Mouse (Mus musculus) intestine, embryonic 15.5 days (tissue): Measurements from ENCODE around the gene Uck1. TPM values are rescaled to one million over a fixed set of nuclear protein-coding genes. Genes with fewer than 3 reads are reported as not detected.
"Not testable (repeated sequence)": the region's sequence is repeated elsewhere in the genome, so short reads cannot be mapped to it uniquely, and the experiment has no call there.

Experiments used
- ATAC-seq: fragments of 200-750 bp; cut with Nextera tagmentation; 2 replicates; pipeline ENCODE4 v1.8.0; 2017; ENCODE audit warnings: moderate TSS enrichment, moderate library complexity
- H3K27ac ChIP-seq: fragments of 300-500 bp; sonication (generic); 2 replicates; pipeline ENCODE4 v1.5.1; 2015; ENCODE audit warnings: mild to moderate bottlenecking, inconsistent platforms
- H3K27me3 ChIP-seq: fragments of 300-500 bp; sonication (generic); replicated peaks from 2 replicates; pipeline ENCODE4 v1.6.1; 2015; ENCODE audit warnings: inconsistent platforms
- H3K36me3 ChIP-seq: fragments of 300-500 bp; sonication (generic); 2 replicates; pipeline ENCODE4 v1.6.1; 2015; ENCODE audit warnings: inconsistent platforms
- H3K4me1 ChIP-seq: fragments of 300-500 bp; sonication (generic); replicated peaks from 2 replicates; pipeline ENCODE4 v1.6.1; 2015; ENCODE audit warnings: inconsistent platforms
- H3K4me2 ChIP-seq: fragments of 300-500 bp; sonication (generic); replicated peaks from 2 replicates; pipeline ENCODE4 v1.6.1; 2015; ENCODE audit warnings: mild to moderate bottlenecking, inconsistent platforms
- H3K4me3 ChIP-seq: fragments of 300-500 bp; sonication (generic); replicated peaks from 2 replicates; pipeline ENCODE4 v1.5.1; 2015; ENCODE audit warnings: inconsistent platforms
- H3K9ac ChIP-seq: fragments of 300-500 bp; sonication (generic); 2 replicates; pipeline ENCODE4 v1.6.1; 2015; ENCODE audit warnings: inconsistent platforms
- H3K9me3 ChIP-seq: fragments of 300-500 bp; sonication (generic); 2 replicates; pipeline ENCODE4 v1.6.1; 2016; ENCODE audit warnings: inconsistent platforms
- WGBS: fragments of 180-500 bp; shearing (Covaris S2); methylation state at CpG from one replicate; pipeline ENCODE4 v1.1.7; 2015; 5-methylcytosine and 5-hydroxymethylcytosine counted together
- polyA plus RNA-seq: library from polyadenylated mRNA; unstranded; fragments of >200 nt; fragmentation: Nextera tagmentation; extraction: Ambion mirVana; gene quantifications from 2 replicates; pipeline ENCODE4 v1.2.1, GENCODE M21; 2015

Uck1 gene
- polyA plus RNA-seq, result 64.7 and 69.0 TPM in 2 replicates

DNA sequence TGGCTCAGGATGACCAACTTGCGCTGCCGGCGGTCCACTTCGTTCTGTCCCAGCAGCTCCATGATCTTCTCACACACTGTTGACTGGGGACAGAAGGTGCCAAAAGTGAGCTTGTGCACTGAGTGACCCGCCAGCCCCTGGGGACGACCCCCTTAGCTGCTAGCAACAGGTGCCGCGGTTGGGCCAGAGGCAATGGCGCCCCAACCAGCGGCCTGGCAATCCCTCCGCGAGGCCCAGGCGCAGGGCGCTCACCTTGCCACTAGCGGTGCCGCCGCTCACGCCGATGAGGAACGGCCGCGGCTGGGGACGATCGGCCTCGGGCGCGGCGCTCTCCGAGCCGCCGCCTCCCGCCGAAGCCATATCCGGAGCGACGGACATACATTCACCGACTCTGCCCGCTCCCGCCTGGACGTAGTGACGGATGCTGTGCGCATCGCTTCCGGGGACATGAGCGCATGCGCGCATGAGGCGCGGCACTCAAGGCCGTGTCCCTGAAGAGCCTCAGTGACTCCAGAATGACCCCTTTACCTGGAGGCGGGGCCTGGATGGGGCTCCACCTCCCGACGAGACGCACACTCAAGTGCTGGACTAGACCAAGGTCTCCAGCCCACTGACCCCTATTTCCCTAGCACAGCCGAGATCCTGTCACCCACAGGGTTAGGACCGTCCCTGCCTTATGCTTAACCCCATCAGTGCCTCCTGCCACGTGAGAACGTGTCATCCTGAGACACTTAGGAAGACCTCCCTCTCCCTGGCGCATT lies at the start of gene Uck1:
Uck1 (minus strand) TSS at position 503 of the 761 bp plus-strand sequence.
- H3K27ac ChIP-seq, result peak within 1 kb of the TSS; percentile 81
- H3K4me2 ChIP-seq, result peak within 1 kb of the TSS; percentile 81
- H3K4me3 ChIP-seq, result peak within 1 kb of the TSS; percentile 92
- H3K36me3 ChIP-seq, result peaks cover 20% of the 10 kb centered on the region
- no peaks in the 10 kb centered on the region for H3K9me3 ChIP-seq
- WGBS, result 1% methylated on average over 59 of the region's 59 CpGs
- no peaks in the 10 kb centered on the region for H3K27me3 ChIP-seq
- peaks cover 14% of the 10 kb centered on the region for H3K4me1 ChIP-seq
- peak; percentile 96 for ATAC-seq
- H3K9ac ChIP-seq, result peak within 1 kb of the TSS; percentile 87

DNA sequence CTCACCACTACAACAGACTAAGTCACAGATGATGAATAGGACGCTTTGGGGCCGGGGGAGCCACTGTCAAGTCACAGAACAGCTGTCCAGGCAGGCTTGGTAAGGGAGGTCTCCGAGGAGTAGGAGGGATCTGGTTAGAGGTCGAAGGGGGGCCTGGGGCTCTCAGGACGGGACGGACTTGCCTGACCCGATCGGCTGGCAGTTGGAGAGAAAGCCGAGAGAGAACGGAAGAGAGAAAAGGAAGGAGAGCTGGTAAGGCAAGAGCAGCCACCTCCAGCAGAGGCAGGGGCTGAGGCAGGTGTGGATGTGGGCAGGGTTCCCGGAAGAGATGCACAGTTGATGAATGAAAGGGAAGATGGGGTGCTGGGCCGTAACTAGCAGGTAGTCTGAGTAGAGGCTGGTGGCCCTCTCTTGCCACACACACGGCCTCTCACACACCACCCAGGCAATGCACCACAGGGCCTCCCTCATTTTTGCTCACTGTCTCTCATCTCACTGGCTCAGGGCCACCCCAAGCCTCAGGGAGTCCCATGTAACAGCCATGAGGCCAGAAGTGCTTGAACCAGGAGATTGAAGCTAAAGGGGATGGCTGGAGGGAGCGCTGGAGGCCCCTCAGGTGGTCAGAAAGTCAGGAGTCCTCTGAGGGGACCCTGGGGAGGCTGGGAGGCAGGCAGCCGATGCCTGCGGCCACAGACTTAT lies 49.1 kb upstream of the Uck1 start:
- no peaks in the 10 kb centered on the region for H3K9me3 ChIP-seq
- ATAC-seq, result no peak

DNA sequence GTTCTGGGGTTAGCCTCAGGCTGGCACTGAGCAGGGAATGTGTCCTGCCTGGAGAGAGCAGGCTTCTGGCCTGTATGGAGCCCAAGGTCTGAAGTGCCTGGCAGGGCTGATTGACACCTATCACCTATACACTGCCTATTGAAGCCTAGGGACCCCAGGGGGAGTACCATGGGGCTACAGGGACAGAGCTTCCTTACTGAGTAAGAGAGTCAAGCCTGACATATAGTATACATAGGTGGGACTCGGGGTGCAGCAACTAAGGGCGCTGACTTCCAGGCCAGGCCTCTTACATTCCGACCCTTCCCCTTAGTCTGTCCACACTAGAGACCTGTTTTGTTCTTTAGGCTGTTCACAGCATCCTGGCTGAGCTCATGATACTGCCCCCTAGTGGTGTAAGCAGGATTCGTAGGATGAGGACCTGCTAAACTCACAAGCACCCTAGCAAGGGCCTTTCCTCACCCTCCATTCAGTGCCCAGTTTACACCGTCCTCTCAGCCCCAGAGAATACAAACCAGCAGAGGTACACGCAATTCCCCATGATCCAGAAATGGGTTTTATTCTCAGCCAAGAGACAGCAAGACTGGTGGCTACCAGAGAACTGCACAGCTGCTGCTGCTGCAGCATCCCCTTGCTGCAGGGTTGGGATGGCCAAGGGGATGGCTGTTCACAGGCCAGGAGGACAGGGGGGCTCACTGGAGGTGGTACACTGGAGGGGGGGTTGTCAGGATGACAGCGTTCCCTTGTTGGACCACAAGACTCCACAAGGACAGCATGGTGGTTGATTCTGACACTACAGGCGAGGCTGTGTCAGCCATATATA lies 48.2 kb upstream of the Uck1 start:
- Histone ChIP-seq H3K4me2 (no peak overlapping the region), H3K9ac (no peak overlapping the region), H3K4me1 (peaks cover 20% of the 10 kb centered on the region), H3K9me3 (no peaks in the 10 kb centered on the region), H3K27ac (no peak overlapping the region), H3K27me3 (no peaks in the 10 kb centered on the region), H3K36me3 (peaks cover 44% of the 10 kb centered on the region), H3K4me3 (no peak overlapping the region)
- WGBS, result 54% methylated on average over 8 of the region's 8 CpGs
- ATAC-seq, result no peak

More for the DNA sequence above, 49.1 kb upstream of the Uck1 start:
- Histone ChIP-seq H3K4me2 (no peak overlapping the region), H3K27ac (no peak overlapping the region), H3K4me1 (peaks cover 20% of the 10 kb centered on the region), H3K9ac (no peak overlapping the region), H3K36me3 (peaks cover 35% of the 10 kb centered on the region), H3K4me3 (no peak overlapping the region), H3K27me3 (no peaks in the 10 kb centered on the region)
- WGBS, result 88% methylated on average over 16 of the region's 16 CpGs

DNA sequence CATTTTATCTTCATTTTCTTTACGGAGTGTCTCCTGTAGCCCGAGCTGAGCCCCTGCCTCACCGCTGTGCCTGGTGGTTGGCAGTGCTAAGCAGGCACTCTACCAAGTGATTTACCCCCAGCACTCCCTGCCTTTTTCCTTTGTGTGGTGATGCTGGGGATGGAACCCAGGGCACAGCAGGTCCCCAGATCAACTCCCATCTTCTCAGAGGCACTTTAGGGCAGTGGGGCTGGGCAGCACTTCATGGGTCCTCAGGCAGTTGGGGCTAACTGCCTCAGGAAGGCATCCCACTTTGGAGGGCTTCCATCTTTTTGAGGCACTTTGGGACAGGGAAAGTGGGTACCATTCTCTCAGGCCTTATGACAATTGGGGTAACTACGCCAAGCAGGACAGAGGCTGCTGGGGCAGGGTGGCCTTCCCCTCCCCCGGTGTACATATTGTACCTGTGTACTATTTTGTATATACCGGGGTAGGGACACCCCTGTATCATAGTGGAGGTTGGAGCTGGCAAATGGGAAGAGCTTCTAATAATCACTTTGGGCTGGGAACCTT lies 47.4 kb upstream of the Uck1 start:
- peaks cover 52% of the 10 kb centered on the region for H3K36me3 ChIP-seq
- H3K27me3 ChIP-seq, result no peaks in the 10 kb centered on the region
- no peak overlapping the region for H3K4me3 ChIP-seq
- no peak overlapping the region for H3K27ac ChIP-seq
- no peak overlapping the region for H3K4me2 ChIP-seq
- H3K9me3 ChIP-seq, result no peaks in the 10 kb centered on the region
- no peak overlapping the region for H3K9ac ChIP-seq
- peaks cover 14% of the 10 kb centered on the region for H3K4me1 ChIP-seq
- WGBS, result 80% methylated on average over 6 of the region's 6 CpGs
- no peak for ATAC-seq

DNA sequence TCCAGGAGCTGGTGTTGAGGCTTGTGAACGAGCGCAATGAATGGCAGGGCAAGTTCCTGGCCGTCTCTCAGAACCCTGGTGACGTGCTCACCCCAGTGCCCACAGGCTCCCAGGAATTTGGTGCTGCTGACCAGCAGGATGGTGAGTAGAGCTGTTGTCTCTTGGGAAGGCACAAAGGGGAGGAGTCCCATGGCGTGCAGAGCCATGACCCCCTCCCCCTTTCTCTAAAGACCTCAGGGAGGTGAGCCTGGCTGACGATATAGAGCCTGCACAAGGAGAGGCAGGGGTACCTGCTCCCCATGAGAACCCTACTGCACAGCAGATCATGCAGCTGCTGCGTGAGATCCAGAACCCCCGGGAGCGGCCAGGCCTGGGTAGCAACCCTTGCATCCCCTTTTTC lies 46.2 kb upstream of the Uck1 start:
- Histone ChIP-seq H3K27me3 (no peaks in the 10 kb centered on the region), H3K9me3 (no peaks in the 10 kb centered on the region), H3K4me2 (no peak overlapping the region), H3K4me3 (no peak overlapping the region), H3K9ac (no peak overlapping the region), H3K27ac (no peak overlapping the region), H3K4me1 (peaks cover 4% of the 10 kb centered on the region), H3K36me3 (peaks cover 54% of the 10 kb centered on the region)
- ATAC-seq, result no peak
- 89% methylated on average over 9 of the region's 9 CpGs for WGBS

DNA sequence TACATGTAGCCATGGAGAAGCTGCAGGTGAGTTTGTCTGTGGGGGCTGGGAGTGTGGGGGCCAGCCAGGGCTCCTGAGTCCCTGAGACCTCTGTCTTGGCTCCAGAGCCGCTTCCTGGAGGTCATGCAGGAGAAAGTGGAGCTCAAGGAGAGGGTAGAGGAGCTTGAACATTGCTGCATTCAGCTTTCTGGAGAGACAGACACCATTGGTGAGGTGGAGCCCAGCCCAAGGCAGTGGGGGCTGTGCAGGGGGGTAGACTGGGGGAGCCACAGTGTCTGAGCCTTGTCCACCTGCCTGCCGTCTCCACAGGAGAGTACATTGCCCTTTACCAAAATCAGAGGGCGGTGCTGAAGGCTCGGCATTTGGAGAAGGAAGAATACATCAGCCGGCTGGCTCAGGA lies 45.7 kb upstream of the Uck1 start:
- Histone ChIP-seq H3K4me1 (peaks cover 3% of the 10 kb centered on the region; the same call in 1 of the 2 replicates), H3K36me3 (peaks cover 54% of the 10 kb centered on the region), H3K4me2 (no peak overlapping the region), H3K4me3 (no peak overlapping the region), H3K9ac (no peak overlapping the region), H3K9me3 (no peaks in the 10 kb centered on the region), H3K27me3 (no peaks in the 10 kb centered on the region), H3K27ac (no peak overlapping the region)
- ATAC-seq, result no peak
- 88% methylated on average over 5 of the region's 5 CpGs for WGBS

DNA sequence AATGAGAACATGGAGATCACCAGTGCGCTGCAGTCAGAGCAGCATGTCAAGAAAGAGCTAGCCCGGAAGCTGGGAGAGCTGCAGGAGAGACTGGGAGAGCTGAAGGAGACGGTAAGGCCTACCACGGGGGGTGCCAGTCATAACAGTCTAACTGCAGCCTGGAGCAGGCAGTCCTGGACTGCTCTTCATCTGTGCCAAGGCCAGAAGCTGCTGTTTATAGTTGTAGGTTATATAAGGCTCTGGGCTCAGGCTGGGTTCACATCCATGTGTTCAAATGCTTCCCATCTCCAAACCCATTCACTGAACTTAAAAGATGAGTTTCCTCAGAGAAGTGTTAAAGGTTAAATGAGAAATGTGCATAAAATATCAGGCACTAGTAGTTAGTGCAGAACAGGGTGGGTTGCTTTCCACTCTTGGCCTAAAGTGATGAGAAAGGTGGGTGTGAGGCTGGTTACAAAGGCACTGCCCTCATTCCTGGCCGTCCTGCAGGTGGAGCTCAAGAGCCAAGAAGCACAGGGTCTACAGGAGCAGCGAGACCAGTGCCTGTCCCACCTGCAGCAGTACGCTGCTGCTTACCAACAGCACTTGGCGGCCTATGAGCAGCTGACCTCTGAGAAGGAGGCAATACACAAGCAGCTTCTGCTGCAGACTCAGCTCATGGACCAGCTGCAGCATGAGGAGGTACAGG lies 44.3 kb upstream of the Uck1 start:
- ATAC-seq, result peak; percentile 34

DNA sequence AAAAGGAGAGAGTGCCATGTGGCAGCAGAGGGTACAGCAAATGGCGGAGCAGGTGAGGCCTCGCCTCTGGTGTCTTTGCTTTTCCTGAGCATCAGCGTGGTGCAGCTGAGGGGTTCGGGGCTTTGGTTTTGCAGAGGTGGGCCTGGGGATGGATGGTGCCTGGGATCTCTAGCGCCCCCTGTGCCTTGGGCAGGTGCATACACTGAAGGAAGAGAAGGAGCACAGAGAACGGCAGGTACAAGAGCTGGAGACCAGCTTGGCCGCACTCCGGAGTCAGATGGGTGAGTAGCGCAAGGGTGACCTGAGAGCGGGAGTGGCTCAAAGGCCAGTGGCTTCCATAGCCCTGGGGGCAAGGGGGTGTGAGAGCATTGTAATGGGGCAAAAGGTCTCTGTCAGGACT lies 43.0 kb upstream of the Uck1 start:
- H3K4me1 ChIP-seq, result no peaks in the 10 kb centered on the region
- H3K27me3 ChIP-seq, result no peaks in the 10 kb centered on the region
- H3K9me3 ChIP-seq, result no peaks in the 10 kb centered on the region
- ATAC-seq, result no peak
- no peak overlapping the region for H3K4me2 ChIP-seq
- no peak overlapping the region for H3K27ac ChIP-seq
- 85% methylated on average over 10 of the region's 10 CpGs for WGBS
- H3K9ac ChIP-seq, result no peak overlapping the region
- H3K36me3 ChIP-seq, result peaks cover 66% of the 10 kb centered on the region
- no peak overlapping the region for H3K4me3 ChIP-seq

More for the DNA sequence above, 44.3 kb upstream of the Uck1 start:
- Histone ChIP-seq H3K9ac (no peak overlapping the region), H3K36me3 (peaks cover 56% of the 10 kb centered on the region), H3K27ac (no peak overlapping the region), H3K9me3 (no peaks in the 10 kb centered on the region), H3K4me1 (no peaks in the 10 kb centered on the region), H3K27me3 (no peaks in the 10 kb centered on the region), H3K4me2 (no peak overlapping the region), H3K4me3 (no peak overlapping the region)
- 56% methylated on average over 8 of the region's 8 CpGs for WGBS

DNA sequence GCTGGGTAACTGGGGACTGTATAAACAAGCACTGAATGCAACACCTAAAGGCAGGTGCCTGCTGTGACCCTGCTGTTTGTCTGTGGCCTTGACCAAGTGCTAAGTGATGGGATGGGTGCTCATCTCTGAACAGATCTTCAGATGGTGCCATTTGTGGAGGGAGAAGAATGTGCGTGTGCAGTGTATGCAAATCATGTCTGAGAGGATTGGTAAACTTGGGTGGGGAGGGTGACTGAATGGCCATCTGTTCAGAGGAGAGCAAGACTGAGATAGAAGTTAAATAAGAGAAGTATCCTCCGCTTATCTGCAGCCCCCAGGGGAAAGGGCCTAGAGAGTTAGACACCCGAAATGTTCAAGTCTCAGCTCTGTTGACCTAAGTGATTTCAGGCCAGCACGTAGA lies 39.5 kb upstream of the Uck1 start:
- Histone ChIP-seq H3K9ac (no peak overlapping the region), H3K9me3 (no peaks in the 10 kb centered on the region), H3K4me2 (no peak overlapping the region), H3K27me3 (no peaks in the 10 kb centered on the region), H3K4me3 (no peak overlapping the region), H3K27ac (no peak overlapping the region), H3K4me1 (no peaks in the 10 kb centered on the region), H3K36me3 (peaks cover 55% of the 10 kb centered on the region)
- ATAC-seq, result no peak
- 88% methylated on average over 4 of the region's 4 CpGs for WGBS

DNA sequence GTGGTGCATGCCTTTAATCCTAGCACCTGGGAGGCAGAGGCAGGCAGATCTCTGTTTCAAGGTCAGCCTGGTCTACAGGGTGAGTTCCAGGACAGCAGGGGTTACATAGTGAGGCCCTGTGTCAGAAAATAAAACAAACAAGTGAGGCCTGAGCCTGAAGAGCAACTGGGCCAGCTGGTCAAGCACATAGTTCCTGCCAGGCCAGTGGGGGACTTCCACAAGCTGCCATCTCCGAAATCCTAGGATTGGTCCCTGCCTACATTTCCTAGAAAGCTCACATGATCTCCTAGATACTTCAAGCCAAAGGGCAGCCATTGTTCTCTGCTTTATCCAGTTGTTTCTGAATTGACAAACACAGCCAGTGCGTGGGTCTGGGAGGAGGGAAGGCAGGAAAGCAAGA lies 35.9 kb upstream of the Uck1 start:
- H3K36me3 ChIP-seq, result peaks cover 34% of the 10 kb centered on the region
- H3K27me3 ChIP-seq, H3K27ac ChIP-seq, H3K9ac ChIP-seq, H3K4me2 ChIP-seq, H3K9me3 ChIP-seq, H3K4me3 ChIP-seq, H3K4me1 ChIP-seq, ATAC-seq: not testable (repeated sequence)
- WGBS, result 91% methylated on average over 2 of the region's 2 CpGs

DNA sequence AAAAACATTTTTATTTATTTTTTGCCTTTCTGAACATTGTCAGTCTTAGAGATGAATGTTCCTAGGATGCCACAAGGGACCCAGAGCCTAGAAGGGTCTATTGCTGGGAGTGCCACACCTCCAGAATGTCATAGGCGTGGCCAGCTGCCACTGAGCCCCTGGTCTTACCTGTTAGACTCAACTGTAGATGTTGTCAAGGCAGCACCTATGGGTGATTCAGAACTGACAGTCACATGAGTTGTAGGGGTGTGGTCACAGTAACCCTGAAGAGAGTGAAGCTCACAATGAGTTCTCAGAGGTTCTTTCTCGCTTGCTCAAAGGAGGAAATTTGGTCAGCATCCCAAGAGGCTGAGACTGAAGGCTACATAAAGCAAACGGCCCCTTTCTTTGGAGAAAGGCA lies 35.3 kb upstream of the Uck1 start:
- no peaks in the 10 kb centered on the region for H3K9me3 ChIP-seq
- H3K4me1 ChIP-seq, result no peaks in the 10 kb centered on the region
- H3K27ac ChIP-seq, result no peak overlapping the region
- peak; percentile 61; the same call in 1 of the 2 replicates for ATAC-seq
- 84% methylated on average over 3 of the region's 3 CpGs for WGBS
- H3K9ac ChIP-seq, result no peak overlapping the region
- H3K36me3 ChIP-seq, result peaks cover 34% of the 10 kb centered on the region
- no peaks in the 10 kb centered on the region for H3K27me3 ChIP-seq
- no peak overlapping the region for H3K4me3 ChIP-seq
- no peak overlapping the region for H3K4me2 ChIP-seq
